Mouse (Mus musculus): ENCODE data around the gene Spata32. TPM values are rescaled to one million over a fixed set of nuclear protein-coding genes. Genes with fewer than 3 reads are reported as not detected.
A peak's percentile ranks its signal among the peaks of the same experiment; 100 is the strongest.
"Not testable (repeated sequence)": the region's sequence is repeated elsewhere in the genome, so short reads cannot be mapped to it uniquely, and the experiment has no call there.

Gene Spata32
- polyA plus RNA-seq, 1 experiment from 2014 or later, result not detected

DNA sequence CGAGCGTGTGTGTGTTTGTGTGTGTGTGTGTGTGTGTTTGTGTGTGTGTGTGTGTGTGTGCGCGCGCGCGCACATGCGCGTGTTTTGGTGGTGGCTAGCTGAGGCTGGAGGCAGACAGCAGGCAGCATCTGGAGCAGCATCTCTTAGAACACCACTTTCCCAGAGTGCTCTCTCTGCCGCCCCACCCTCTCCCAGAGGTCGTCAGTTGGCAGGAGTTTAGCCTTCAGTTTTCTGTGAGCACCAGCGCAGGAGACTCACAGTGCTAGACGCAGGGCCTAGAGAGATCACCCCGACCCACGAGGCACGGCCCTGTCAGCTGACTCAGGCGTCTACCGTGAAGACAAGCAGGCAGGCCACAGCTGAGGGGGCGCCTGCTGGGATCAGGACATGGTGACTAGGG is 12.4 kb upstream of the Spata32 start:
- no peaks in the 10 kb centered on the region for H3K4me1 ChIP-seq (ENCODE audit: insufficient read depth)
- H3K9ac ChIP-seq (replicated peaks), result no peak overlapping the region
- ATAC-seq (no peak), DNase-seq (no peak)
- no peaks in the 10 kb centered on the region for H3K9me3 ChIP-seq (ENCODE audit: low read length)
- WGBS (ENCODE audit: insufficient replicate concordance), result 89% methylated on average over 19 of the region's 19 CpGs
- H3K27me3 ChIP-seq (ENCODE audit: insufficient read depth, low read length), result no peaks in the 10 kb centered on the region
- TF ChIP-seq CTCF (IDR thresholded peaks at IDR 0.05; ENCODE audit: low read depth), result no peak
- TF ChIP-seq EP300 (IDR thresholded peaks at IDR 0.05; ENCODE audit: low read depth), result no peak
- no peak overlapping the region for H3K27ac ChIP-seq (ENCODE audit: low read depth)
- H3K4me2 ChIP-seq (ENCODE audit: low read depth, low read length), result no peak overlapping the region
- no peak overlapping the region for H3K4me3 ChIP-seq (ENCODE audit: low read depth, low read length)
- H3K36me3 ChIP-seq (replicated peaks; ENCODE audit: insufficient read depth, low read length), result peaks cover 16% of the 10 kb centered on the region

DNA sequence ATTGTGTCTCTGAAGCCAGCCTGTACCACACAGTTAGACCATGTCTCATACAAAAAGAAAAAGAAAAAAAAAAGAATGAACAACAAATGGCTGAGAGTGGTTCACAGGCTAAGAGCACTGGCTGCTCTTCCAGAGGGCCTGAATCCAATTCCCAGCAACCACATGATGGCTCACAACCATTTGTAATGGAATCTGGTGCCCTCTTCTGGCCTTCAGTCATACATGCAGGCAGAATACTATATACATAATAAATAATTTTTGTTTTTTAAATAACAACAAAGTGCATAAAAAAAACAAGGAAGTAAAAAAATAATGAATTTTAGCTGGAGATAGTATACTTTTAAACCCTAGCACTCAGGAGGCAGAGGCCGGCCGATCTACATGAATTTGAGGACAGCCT is 11.4 kb upstream of the Spata32 start:
- Histone ChIP-seq H3K4me3 (ENCODE audit: low read depth, low read length) (no peak overlapping the region), H3K27me3 (ENCODE audit: insufficient read depth, low read length) (no peaks in the 10 kb centered on the region), H3K9ac (replicated peaks) (no peak overlapping the region), H3K4me1 (ENCODE audit: insufficient read depth) (no peaks in the 10 kb centered on the region), H3K36me3 (replicated peaks; ENCODE audit: insufficient read depth, low read length) (peaks cover 19% of the 10 kb centered on the region), H3K4me2 (ENCODE audit: low read depth, low read length) (no peak overlapping the region), H3K9me3 (ENCODE audit: low read length) (no peaks in the 10 kb centered on the region), H3K27ac (ENCODE audit: low read depth) (no peak overlapping the region)
- WGBS (ENCODE audit: insufficient replicate concordance), result 92% methylated on average over 2 of the region's 2 CpGs
- DNase-seq (no peak), ATAC-seq (no peak)
- TF ChIP-seq CTCF (IDR thresholded peaks at IDR 0.05; ENCODE audit: low read depth) (peak; percentile 36; the same call in 1 of the 2 replicates), EP300 (IDR thresholded peaks at IDR 0.05; ENCODE audit: low read depth) (no peak)

DNA sequence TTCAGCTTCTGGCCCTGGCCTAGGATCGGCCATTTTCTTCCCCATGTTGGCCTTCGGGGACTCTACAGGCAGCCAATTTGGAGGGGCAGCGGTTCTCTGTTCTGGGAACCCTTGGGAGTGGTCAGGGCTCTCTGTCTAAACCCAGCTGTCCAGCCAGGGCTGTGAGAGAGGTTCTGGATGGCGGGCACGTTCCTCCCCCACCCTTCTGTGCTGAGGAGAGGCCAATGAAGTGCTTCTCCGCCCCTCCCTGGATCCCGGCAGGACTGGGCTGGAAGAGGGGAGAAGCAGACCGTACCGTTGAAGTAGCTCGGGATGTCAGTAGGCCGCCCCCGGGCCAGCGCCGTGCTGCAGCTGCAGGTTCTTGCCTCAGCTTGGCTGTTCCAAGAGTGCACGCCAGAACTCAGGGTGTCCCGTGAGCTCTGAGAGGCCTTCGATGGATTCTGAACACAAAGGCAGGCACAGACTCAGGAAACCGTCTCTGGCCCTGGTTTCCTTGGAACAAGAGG is 5.8 kb upstream of the Spata32 start:
- H3K36me3 ChIP-seq (replicated peaks; ENCODE audit: insufficient read depth, low read length), result peaks cover 16% of the 10 kb centered on the region
- H3K9ac ChIP-seq (replicated peaks), result no peak overlapping the region
- DNase-seq (no peak), ATAC-seq (no peak)
- 76% methylated on average over 18 of the region's 18 CpGs for WGBS (ENCODE audit: insufficient replicate concordance)
- H3K27ac ChIP-seq (ENCODE audit: low read depth), result no peak overlapping the region; the same call in 1 of the 2 replicates
- no peaks in the 10 kb centered on the region for H3K27me3 ChIP-seq (ENCODE audit: insufficient read depth, low read length)
- H3K4me3 ChIP-seq (ENCODE audit: low read depth, low read length), result no peak overlapping the region
- no peak overlapping the region for H3K4me2 ChIP-seq (ENCODE audit: low read depth, low read length)
- no peak for TF ChIP-seq CTCF (IDR thresholded peaks at IDR 0.05; ENCODE audit: low read depth)
- no peak for TF ChIP-seq EP300 (IDR thresholded peaks at IDR 0.05; ENCODE audit: low read depth)
- H3K4me1 ChIP-seq (ENCODE audit: insufficient read depth), result no peaks in the 10 kb centered on the region
- no peaks in the 10 kb centered on the region for H3K9me3 ChIP-seq (ENCODE audit: low read length)

DNA sequence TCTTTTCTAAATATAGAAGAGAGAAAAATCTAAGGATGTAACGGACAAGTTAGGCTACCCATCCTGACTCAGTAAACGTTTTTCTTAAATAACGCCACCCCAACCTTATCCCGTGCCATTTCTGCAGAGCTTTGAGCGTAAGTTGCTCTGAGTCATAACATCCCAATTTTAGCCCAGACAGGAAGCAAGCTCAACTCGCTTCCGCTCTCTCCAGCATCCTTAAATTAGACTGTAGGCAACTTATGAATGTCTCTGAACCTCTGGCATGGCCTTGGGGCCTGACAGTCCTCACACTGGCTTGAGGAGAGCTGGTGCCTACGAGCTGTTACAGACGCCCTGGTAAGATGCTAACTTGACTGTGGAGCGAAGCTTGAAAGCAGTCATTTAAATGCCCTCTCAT is 5.2 kb upstream of the Spata32 start:
- Histone ChIP-seq H3K9ac (replicated peaks) (no peak overlapping the region), H3K4me1 (ENCODE audit: insufficient read depth) (peaks cover under 1% of the 10 kb centered on the region; the same call in 1 of the 2 replicates), H3K27me3 (ENCODE audit: insufficient read depth, low read length) (no peaks in the 10 kb centered on the region), H3K9me3 (ENCODE audit: low read length) (no peaks in the 10 kb centered on the region), H3K4me2 (ENCODE audit: low read depth, low read length) (no peak overlapping the region), H3K36me3 (replicated peaks; ENCODE audit: insufficient read depth, low read length) (peaks cover 16% of the 10 kb centered on the region), H3K27ac (ENCODE audit: low read depth) (no peak overlapping the region), H3K4me3 (ENCODE audit: low read depth, low read length) (no peak overlapping the region)
- no peak for DNase-seq
- TF ChIP-seq CTCF (IDR thresholded peaks at IDR 0.05; ENCODE audit: low read depth) (no peak), EP300 (IDR thresholded peaks at IDR 0.05; ENCODE audit: low read depth) (no peak)
- WGBS (ENCODE audit: insufficient replicate concordance), result 73% methylated on average over 10 of the region's 10 CpGs
- ATAC-seq, result no peak; the same call in 1 of the 2 replicates

DNA sequence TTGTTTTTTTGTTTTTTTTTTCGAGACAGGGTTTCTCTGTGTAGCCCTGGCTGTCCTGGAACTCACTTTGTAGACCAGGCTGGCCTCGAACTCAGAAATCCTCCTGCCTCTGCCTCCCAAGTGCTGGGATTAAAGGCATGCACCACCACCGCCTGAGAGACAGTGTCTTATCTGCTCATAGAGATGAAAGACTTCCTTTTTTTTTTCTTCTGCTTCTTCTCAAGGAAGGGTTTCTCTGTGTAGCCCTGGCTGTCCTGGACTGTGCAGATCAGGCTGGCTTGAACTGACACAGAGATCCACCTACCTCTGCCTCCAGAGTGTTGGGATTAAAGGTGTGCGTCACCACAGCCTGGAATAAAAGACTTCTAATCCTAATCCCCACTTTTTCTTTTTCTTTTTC is 4.5 kb upstream of the Spata32 start:
- DNase-seq, ATAC-seq: not testable (repeated sequence)
- WGBS (ENCODE audit: insufficient replicate concordance), result 70% methylated on average over 4 of the region's 4 CpGs

DNA sequence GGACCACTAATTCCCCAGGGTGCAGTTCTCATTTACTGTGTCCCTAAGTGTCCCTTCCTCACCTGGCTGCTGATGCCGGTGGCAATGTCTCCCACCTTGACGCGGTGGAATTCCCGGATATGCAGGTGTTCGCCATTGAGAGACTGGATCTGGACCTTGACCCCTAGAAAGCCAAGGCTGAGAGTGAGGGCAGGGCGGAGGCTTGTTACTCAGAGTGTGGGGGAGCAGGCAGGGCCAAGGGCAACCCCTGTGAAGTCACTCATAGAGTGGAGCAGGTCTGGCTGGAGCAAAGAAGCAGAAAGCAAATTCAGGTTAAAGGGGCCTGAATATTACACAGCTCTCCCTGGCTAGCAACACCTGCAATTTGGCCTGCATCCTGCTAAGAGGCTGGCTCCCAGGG is 3.2 kb upstream of the Spata32 start:
- H3K4me1 ChIP-seq (ENCODE audit: insufficient read depth), result peaks cover 6% of the 10 kb centered on the region; the same call in 1 of the 2 replicates
- 73% methylated on average over 6 of the region's 6 CpGs for WGBS (ENCODE audit: insufficient replicate concordance)
- H3K27me3 ChIP-seq (ENCODE audit: insufficient read depth, low read length), result no peaks in the 10 kb centered on the region
- H3K4me3 ChIP-seq (ENCODE audit: low read depth, low read length), result no peak overlapping the region
- ATAC-seq, result no peak
- H3K36me3 ChIP-seq (replicated peaks; ENCODE audit: insufficient read depth, low read length), result peaks cover 16% of the 10 kb centered on the region
- H3K9ac ChIP-seq (replicated peaks), result no peak overlapping the region
- no peak for DNase-seq
- no peak for TF ChIP-seq CTCF (IDR thresholded peaks at IDR 0.05; ENCODE audit: low read depth)
- TF ChIP-seq EP300 (IDR thresholded peaks at IDR 0.05; ENCODE audit: low read depth), result no peak
- no peaks in the 10 kb centered on the region for H3K9me3 ChIP-seq (ENCODE audit: low read length)
- H3K27ac ChIP-seq (ENCODE audit: low read depth), result no peak overlapping the region
- no peak overlapping the region for H3K4me2 ChIP-seq (ENCODE audit: low read depth, low read length)

More for the DNA sequence above, 4.5 kb upstream of the Spata32 start:
- peaks cover 16% of the 10 kb centered on the region for H3K36me3 ChIP-seq (replicated peaks; ENCODE audit: insufficient read depth, low read length)
- H3K4me2 ChIP-seq (ENCODE audit: low read depth, low read length); H3K27ac ChIP-seq (ENCODE audit: low read depth); H3K9ac ChIP-seq (replicated peaks); H3K4me3 ChIP-seq (ENCODE audit: low read depth, low read length); H3K9me3 ChIP-seq (ENCODE audit: low read length); H3K4me1 ChIP-seq (ENCODE audit: insufficient read depth); H3K27me3 ChIP-seq (ENCODE audit: insufficient read depth, low read length): not testable (repeated sequence)

DNA sequence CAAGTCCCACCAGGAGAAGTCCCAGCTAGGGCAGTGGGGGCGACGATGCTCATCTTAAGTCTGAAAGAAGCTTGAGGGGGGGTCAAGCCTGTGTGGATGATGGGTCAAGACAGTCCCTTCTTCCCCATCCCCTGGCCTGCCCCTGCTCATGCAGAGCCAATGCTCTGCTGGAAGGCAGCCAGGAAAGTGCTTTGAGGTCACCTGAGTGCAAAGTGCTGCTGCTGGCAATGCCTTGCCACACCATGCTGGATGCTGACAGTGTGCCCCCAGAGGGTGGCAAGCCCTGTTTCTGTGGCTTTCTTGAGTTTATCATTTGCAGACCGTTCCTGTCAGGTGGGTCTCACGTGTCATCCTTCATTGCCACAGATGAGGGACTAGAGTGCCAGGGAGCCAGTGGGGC is 1.8 kb upstream of the Spata32 start:
- ATAC-seq (no peak), DNase-seq (no peak)
- WGBS (ENCODE audit: insufficient replicate concordance), result 80% methylated on average over 4 of the region's 4 CpGs
- no peak overlapping the region for H3K4me3 ChIP-seq (ENCODE audit: low read depth, low read length)
- H3K4me1 ChIP-seq (ENCODE audit: insufficient read depth), result peaks cover 6% of the 10 kb centered on the region; the same call in 1 of the 2 replicates
- H3K27me3 ChIP-seq (ENCODE audit: insufficient read depth, low read length), result no peaks in the 10 kb centered on the region
- H3K27ac ChIP-seq (ENCODE audit: low read depth), result no peak overlapping the region
- no peak for TF ChIP-seq CTCF (IDR thresholded peaks at IDR 0.05; ENCODE audit: low read depth)
- TF ChIP-seq EP300 (IDR thresholded peaks at IDR 0.05; ENCODE audit: low read depth), result no peak
- no peaks in the 10 kb centered on the region for H3K9me3 ChIP-seq (ENCODE audit: low read length)
- no peak overlapping the region for H3K4me2 ChIP-seq (ENCODE audit: low read depth, low read length)
- peaks cover 13% of the 10 kb centered on the region for H3K36me3 ChIP-seq (replicated peaks; ENCODE audit: insufficient read depth, low read length)
- H3K9ac ChIP-seq (replicated peaks), result no peak overlapping the region

All from liver, postnatal 0 days (tissue).